ENCODE assay signal across 14 mouse cellular contexts in the genomic region with DNA sequence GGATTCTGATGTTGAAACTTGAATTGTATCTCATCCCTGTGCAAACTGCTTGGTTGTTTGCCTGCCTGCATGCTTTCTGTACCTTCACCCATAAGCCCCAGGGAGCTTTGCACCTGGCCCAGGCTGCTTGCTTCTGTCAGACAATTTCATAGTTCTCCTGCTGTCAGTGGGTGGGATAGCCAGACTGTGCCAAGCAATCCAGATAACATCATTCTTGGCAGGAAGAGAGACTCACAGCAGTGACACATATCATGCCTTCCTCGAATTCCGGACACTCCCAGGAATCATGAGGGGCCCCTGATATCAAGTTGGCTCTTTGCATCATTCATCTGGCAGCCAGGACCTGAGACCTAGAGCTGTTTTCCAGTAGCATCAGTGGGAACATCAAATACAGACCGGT. TPM values are rescaled to one million over a fixed set of nuclear protein-coding genes. Genes with fewer than 3 reads are reported as not detected.
A peak's percentile ranks its signal among the peaks of the same experiment; 100 is the strongest.
DNase-seq lines count a peak whose midpoint lies in the region; ATAC-seq and TF ChIP-seq lines count a peak whose summit lies in the region.
"Had no signal": no experiment of that assay in that cellular context is flagged by ENCODE, and none has a peak within 500 bp of the region (broad histone marks: within the 10 kb centered on the region; RNA-seq: fewer than 3 reads in every experiment).

No protein-coding gene starts in this region.

- TF ChIP-seq EP300 in lung, postnatal 0 days (IDR thresholded peaks at IDR 0.05): peak; percentile 73

- no peak overlapping the region for H3K9ac ChIP-seq in heart, embryonic 13.5 days
- no peak overlapping the region for H3K9ac ChIP-seq in heart, embryonic 15.5 days
- no peak overlapping the region for H3K9ac ChIP-seq in lung, postnatal 0 days (replicated peaks; ENCODE audit: low read depth)
- no peak overlapping the region for H3K9ac ChIP-seq in intestine, embryonic 15.5 days
- H3K9ac ChIP-seq: forebrain, postnatal 0 days; kidney, embryonic 15.5 days; liver, embryonic 14.5 days; neural tube, embryonic 12.5 days had no signal

- H3K4me1 ChIP-seq in heart, embryonic 13.5 days: peaks cover 19% of the 10 kb centered on the region
- peaks cover 11% of the 10 kb centered on the region for H3K4me1 ChIP-seq in heart, embryonic 15.5 days (replicated peaks)
- no peaks in the 10 kb centered on the region for H3K4me1 ChIP-seq in lung, postnatal 0 days (ENCODE audit: insufficient read depth, low read depth, low read length)
- H3K4me1 ChIP-seq in intestine, embryonic 15.5 days (replicated peaks): no peaks in the 10 kb centered on the region
- H3K4me1 ChIP-seq: kidney, embryonic 15.5 days; neural tube, embryonic 12.5 days had no signal

- no peak overlapping the region; the same call in 1 of the 2 replicates for H3K27ac ChIP-seq in heart, embryonic 13.5 days (replicated peaks)
- H3K27ac ChIP-seq in heart, embryonic 15.5 days: peak overlapping the region; percentile 60
- H3K27ac ChIP-seq in lung, postnatal 0 days (ENCODE audit: low read length): no peak overlapping the region
- H3K27ac ChIP-seq in intestine, embryonic 15.5 days: no peak overlapping the region
- H3K27ac ChIP-seq: kidney, embryonic 15.5 days; liver, embryonic 14.5 days; neural tube, embryonic 12.5 days had no signal

- no peaks in the 10 kb centered on the region for H3K9me3 ChIP-seq in heart, embryonic 13.5 days
- no peaks in the 10 kb centered on the region for H3K9me3 ChIP-seq in heart, embryonic 15.5 days (replicated peaks)
- no peaks in the 10 kb centered on the region for H3K9me3 ChIP-seq in lung, postnatal 0 days (ENCODE audit: low read length)
- no peaks in the 10 kb centered on the region for H3K9me3 ChIP-seq in intestine, embryonic 15.5 days
- H3K9me3 ChIP-seq: kidney, embryonic 15.5 days; neural tube, embryonic 12.5 days had no signal

- no peaks in the 10 kb centered on the region for H3K27me3 ChIP-seq in heart, embryonic 13.5 days (replicated peaks)
- no peaks in the 10 kb centered on the region for H3K27me3 ChIP-seq in heart, embryonic 15.5 days
- no peaks in the 10 kb centered on the region for H3K27me3 ChIP-seq in lung, postnatal 0 days (replicated peaks; ENCODE audit: insufficient read depth, low read length)
- H3K27me3 ChIP-seq in intestine, embryonic 15.5 days (replicated peaks): no peaks in the 10 kb centered on the region
- H3K27me3 ChIP-seq: kidney, embryonic 15.5 days; neural tube, embryonic 12.5 days had no signal

- no peak for DNase-seq in heart, adult 8-10 months (ENCODE audit: low spot score)
- peak; percentile 62 for DNase-seq in Muller cell, postnatal 12 days (ENCODE audit: inconsistent ontology term)
- peak; percentile 49 for DNase-seq in lung, postnatal 0 days (ENCODE audit: low spot score)
- DNase-seq in right cerebral cortex, postnatal 36 days (ENCODE audit: low spot score in 2 of 2): no peak
- DNase-seq in right cerebral cortex, postnatal 4 days: no peak
- DNase-seq: cerebellum, postnatal 36 days; forebrain, postnatal 0 days; thymus, adult 2 months had no signal

- TF ChIP-seq CTCF in lung, postnatal 0 days (IDR thresholded peaks at IDR 0.05): peak; percentile 21; the same call in 1 of the 2 replicates

- H3K36me3 ChIP-seq in heart, embryonic 13.5 days: no peaks in the 10 kb centered on the region
- no peaks in the 10 kb centered on the region for H3K36me3 ChIP-seq in heart, embryonic 15.5 days
- H3K36me3 ChIP-seq in lung, postnatal 0 days (ENCODE audit: insufficient read depth, low read length): no peaks in the 10 kb centered on the region
- H3K36me3 ChIP-seq in intestine, embryonic 15.5 days: no peaks in the 10 kb centered on the region
- H3K36me3 ChIP-seq: kidney, embryonic 15.5 days; neural tube, embryonic 12.5 days had no signal

- 27% methylated on average over 3 of the region's 3 CpGs for WGBS in heart, embryonic 13.5 days
- 16% methylated on average over 3 of the region's 3 CpGs for WGBS in heart, embryonic 15.5 days
- 28% methylated on average over 3 of the region's 3 CpGs for WGBS in lung, postnatal 0 days
- 22% methylated on average over 3 of the region's 3 CpGs for WGBS in intestine, embryonic 15.5 days

- peak; percentile 25; the same call in 1 of the 2 replicates for ATAC-seq in heart, embryonic 13.5 days (ENCODE audit: extremely low read depth, insufficient number of reproducible peaks, low FRiP score, low TSS enrichment)
- ATAC-seq in heart, embryonic 15.5 days (replicated peaks; ENCODE audit: insufficient number of reproducible peaks, insufficient read depth, low FRiP score, low read depth): peak; percentile 67; the same call in 1 of the 2 replicates
- ATAC-seq in lung, postnatal 0 days: peak; percentile 83
- ATAC-seq in intestine, embryonic 15.5 days: no peak
- ATAC-seq: forebrain, postnatal 0 days had no signal

- H3K4me3 ChIP-seq in heart, embryonic 13.5 days: no peak overlapping the region
- no peak overlapping the region for H3K4me3 ChIP-seq in heart, embryonic 15.5 days
- no peak overlapping the region for H3K4me3 ChIP-seq in lung, postnatal 0 days (ENCODE audit: low read depth, low read length)
- no peak overlapping the region for H3K4me3 ChIP-seq in intestine, embryonic 15.5 days (replicated peaks)
- H3K4me3 ChIP-seq: kidney, embryonic 15.5 days; neural tube, embryonic 12.5 days had no signal

- H3K4me2 ChIP-seq in heart, embryonic 13.5 days: no peak overlapping the region
- H3K4me2 ChIP-seq in heart, embryonic 15.5 days: 0 out of 2 replicates have a peak overlapping the region, but pooled peaks have one; percentile 8
- H3K4me2 ChIP-seq in lung, postnatal 0 days (replicated peaks; ENCODE audit: low read depth, low read length): no peak overlapping the region
- no peak overlapping the region for H3K4me2 ChIP-seq in intestine, embryonic 15.5 days (replicated peaks)
- H3K4me2 ChIP-seq: kidney, embryonic 15.5 days; neural tube, embryonic 12.5 days had no signal

RNA-seq across cellular contexts. Expression of a gene that starts 45.8 kb away (rescaled TPM):
- 50.3 and 54.6 TPM in 2 replicates for polyA plus RNA-seq in heart, embryonic 13.5 days (2015; fragmentation: Nextera tagmentation; extraction: Ambion mirVana)
- total RNA-seq in heart, adult 8-10 months (2022): 10 to 100 TPM; 72.7 to 80.8 (median 76.4) TPM
- polyA plus RNA-seq in heart, embryonic 15.5 days (2015; fragmentation: Nextera tagmentation; extraction: Ambion mirVana): 52.2 and 56.1 TPM in 2 replicates
- polyA plus RNA-seq in lung, postnatal 0 days (2015; fragmentation: Nextera tagmentation; extraction: Ambion mirVana): 30.7 and 39.2 TPM in 2 replicates
- polyA plus RNA-seq in intestine, embryonic 15.5 days (2015; fragmentation: Nextera tagmentation; extraction: Ambion mirVana): 19.1 and 21.7 TPM in 2 replicates

Comparison
In these comparisons a context has a peak if more than half of its experiments do, and no peak if none do; other contexts are left out.
1. DNase-seq: peak in Muller cell, postnatal 12 days (single experiment) and lung, postnatal 0 days (single experiment); none in heart, adult 8-10 months (single experiment), right cerebral cortex, postnatal 36 days (0 of 2) and right cerebral cortex, postnatal 4 days (single experiment).